Mouse (Mus musculus) colon, adult 2 months (tissue): ENCODE measurements around the gene Gm14698. TPM values are rescaled to one million over a fixed set of nuclear protein-coding genes. Genes with fewer than 3 reads are reported as not detected.

Experiments used
- polyA plus RNA-seq: library from polyadenylated mRNA; depleted of rRNA; stranded (reverse); fragments of >200 nt; gene quantifications from 2 replicates; pipeline ENCODE4 v1.2.3, GENCODE M21; 2012; rRNA removed

Gm14698 gene
- polyA plus RNA-seq, result 0.19 and 0.27 TPM in 2 replicates

GRCm38 (mm10) chrX:68821059-68821458 is at the start of gene Gm14698:
Gene Gm14698, plus strand, starts transcription at chrX:68821093.

Other genes with a start within 250 kb of the Gm14698 start
- 11.0 and 13.9 TPM in 2 replicates for gene Fmr1, start 142.6 kb upstream of the Gm14698 start, polyA plus RNA-seq
- gene Fmr1nb, start 59.3 kb upstream of the Gm14698 start, polyA plus RNA-seq, result 0.42 TPM in 1 of 2 replicates, not detected in the other
- not detected in 2 replicates for gene Gm6812, start 72.0 kb downstream of the Gm14698 start, polyA plus RNA-seq